Mouse (Mus musculus) liver, embryonic 15.5 days (tissue): ENCODE data around the gene Igfbp7. TPM values are rescaled to one million over a fixed set of nuclear protein-coding genes. Genes with fewer than 3 reads are reported as not detected.

Experiments used
- ATAC-seq: fragments of 200-750 bp; cut with Nextera tagmentation; 2 replicates; pipeline ENCODE4 v1.8.0; 2017; ENCODE audit warnings: moderate number of reproducible peaks, mild to moderate bottlenecking, moderate library complexity; ENCODE audit not compliant: insufficient read depth
- H3K27ac ChIP-seq: fragments of 300-500 bp; sonication (generic); replicated peaks from 2 replicates; pipeline ENCODE4 v1.5.1; 2015; ENCODE audit warnings: mild to moderate bottlenecking, inconsistent platforms
- H3K27me3 ChIP-seq: fragments of 300-500 bp; sonication (generic); 2 replicates; pipeline ENCODE4 v1.6.1; 2015; ENCODE audit warnings: mild to moderate bottlenecking, inconsistent platforms
- H3K36me3 ChIP-seq: fragments of 300-500 bp; sonication (generic); replicated peaks from 2 replicates; pipeline ENCODE4 v1.6.1; 2015; ENCODE audit warnings: moderate library complexity, mild to moderate bottlenecking, inconsistent platforms
- H3K4me1 ChIP-seq: fragments of 300-500 bp; sonication (generic); replicated peaks from 2 replicates; pipeline ENCODE4 v1.6.1; 2015; ENCODE audit warnings: inconsistent platforms
- H3K4me2 ChIP-seq: fragments of 300-500 bp; sonication (generic); 2 replicates; pipeline ENCODE4 v1.6.1; 2015; ENCODE audit warnings: moderate library complexity, mild to moderate bottlenecking, inconsistent platforms
- H3K4me3 ChIP-seq: fragments of 300-500 bp; sonication (generic); replicated peaks from 2 replicates; pipeline ENCODE4 v1.5.1; 2015; ENCODE audit warnings: mild to moderate bottlenecking, inconsistent platforms
- H3K9ac ChIP-seq: fragments of 300-500 bp; sonication (generic); 2 replicates; pipeline ENCODE4 v1.6.1; 2015; ENCODE audit warnings: moderate library complexity, mild to moderate bottlenecking, inconsistent platforms
- H3K9me3 ChIP-seq: fragments of 300-500 bp; sonication (generic); replicated peaks from 2 replicates; pipeline ENCODE4 v1.6.1; 2016; ENCODE audit warnings: inconsistent platforms
- WGBS: fragments of 180-500 bp; shearing (Covaris S2); methylation state at CpG from one replicate; pipeline ENCODE4 v1.1.7; 2015; ENCODE audit warnings: mixed read lengths; ENCODE audit not compliant: insufficient replicate concordance; 5-methylcytosine and 5-hydroxymethylcytosine counted together
- polyA plus RNA-seq: library from polyadenylated mRNA; unstranded; fragments of >200 nt; fragmentation: Nextera tagmentation; extraction: Ambion mirVana; gene quantifications from 2 replicates; pipeline ENCODE4 v1.2.1, GENCODE M21; 2015

Gene Igfbp7
- 24.3 and 30.7 TPM in 2 replicates for polyA plus RNA-seq

DNA sequence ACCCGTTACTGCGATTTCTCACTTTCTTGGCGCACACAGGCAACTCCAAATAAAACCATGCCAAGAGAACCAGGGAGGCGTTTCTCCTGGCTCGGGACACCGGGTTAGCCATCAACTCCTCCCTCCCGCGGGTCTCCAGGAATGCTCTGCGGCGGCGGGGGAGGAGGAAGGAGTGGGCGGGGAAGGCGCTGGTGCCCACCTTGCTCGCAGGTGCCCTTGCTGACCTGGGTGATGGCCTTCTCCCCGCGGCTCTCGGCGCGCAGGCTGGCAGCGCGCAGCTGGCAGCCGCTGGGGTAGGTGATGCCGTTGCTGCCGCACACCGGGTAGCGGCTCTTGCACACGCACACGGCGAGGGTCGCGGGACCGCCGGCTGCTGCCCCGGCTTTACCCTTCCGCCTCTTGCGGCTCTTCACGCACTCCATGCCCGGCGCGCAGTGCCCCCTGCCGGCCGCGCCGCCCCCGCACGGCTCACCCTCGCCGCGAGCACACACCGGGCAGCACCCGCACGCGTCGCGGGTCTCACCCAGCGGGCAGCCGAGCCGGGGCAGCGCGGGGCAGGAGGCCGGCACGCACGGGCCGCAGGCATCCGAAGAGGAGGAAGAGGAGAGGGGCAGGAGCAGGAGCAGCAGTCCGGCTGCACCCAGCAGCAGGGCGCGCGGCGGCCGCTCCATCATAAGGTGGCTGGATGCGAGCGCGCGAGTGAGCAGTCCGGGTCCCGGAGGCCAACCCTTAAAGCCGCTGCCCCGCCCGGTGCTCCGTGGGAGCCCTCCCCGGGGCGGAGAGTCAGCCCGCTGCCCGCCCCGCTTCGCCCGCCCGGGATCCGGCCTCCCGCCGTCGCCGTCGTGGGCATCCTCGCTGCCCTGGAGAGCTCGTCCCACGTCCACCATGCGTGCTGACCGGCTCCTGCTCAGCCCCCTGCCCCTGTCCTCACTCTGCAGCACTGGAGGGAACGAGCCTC is at the start of gene Igfbp7:
TSS of gene Igfbp7 (minus strand) at position 701 of the 958 bp plus-strand sequence.
- ATAC-seq, result peak; percentile 54; the same call in 1 of the 2 replicates
- Histone ChIP-seq H3K27me3 (peaks cover 36% of the 10 kb centered on the region), H3K9ac (no peak within 1 kb of the TSS), H3K27ac (no peak within 1 kb of the TSS), H3K4me2 (peak within 1 kb of the TSS; percentile 68), H3K4me1 (0 out of 2 replicates have a peak, but pooled peaks cover 6% of the 10 kb centered on the region), H3K4me3 (peak within 1 kb of the TSS; percentile 52), H3K36me3 (no peaks in the 10 kb centered on the region), H3K9me3 (no peaks in the 10 kb centered on the region)
- WGBS, result 4% methylated on average over 94 of the region's 101 CpGs

DNA sequence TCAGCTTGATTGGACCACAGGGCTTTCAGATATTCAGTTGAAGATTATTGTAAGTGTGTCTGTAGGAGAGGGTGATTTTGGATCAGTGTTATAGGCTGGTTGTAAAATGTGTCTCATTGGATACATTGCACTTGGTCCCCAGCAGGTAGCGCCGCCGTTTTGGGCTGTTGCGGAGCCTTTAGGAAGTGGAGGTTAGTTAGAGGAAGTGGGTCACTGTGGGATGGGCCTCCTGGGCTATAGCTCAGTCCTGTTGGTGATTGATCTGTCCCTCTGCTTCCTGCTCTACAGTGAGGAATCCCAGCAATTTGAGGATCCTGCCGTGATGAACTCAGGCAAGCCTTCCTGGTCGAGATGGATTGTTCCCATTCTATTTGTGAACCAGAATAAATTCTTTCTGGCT is 44.3 kb upstream of the Igfbp7 start:
- WGBS, result 48% methylated on average over 6 of the region's 6 CpGs

DNA sequence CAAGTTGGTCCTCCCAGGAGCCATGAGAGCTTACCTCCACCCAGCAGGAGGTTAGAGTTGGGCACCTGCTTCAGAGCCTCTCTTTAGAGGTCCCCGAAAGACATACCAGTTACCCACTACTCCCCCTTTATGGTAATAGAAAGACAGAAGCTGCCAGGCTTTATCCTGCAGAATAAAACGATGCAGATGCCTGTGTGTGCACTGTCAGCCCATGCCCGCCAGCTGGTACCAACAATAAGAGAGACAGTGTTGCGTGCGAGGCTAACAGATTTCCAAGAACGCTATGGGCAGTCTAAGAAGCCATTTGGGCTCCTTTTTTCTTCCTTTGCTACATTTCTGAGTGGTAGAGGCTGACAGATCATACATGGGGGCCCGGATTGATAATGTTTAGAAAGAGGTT is 41.7 kb upstream of the Igfbp7 start:
- Histone ChIP-seq H3K4me3 (no peak overlapping the region), H3K27me3 (no peaks in the 10 kb centered on the region), H3K9ac (no peak overlapping the region), H3K4me2 (no peak overlapping the region), H3K27ac (no peak overlapping the region), H3K9me3 (no peaks in the 10 kb centered on the region), H3K4me1 (no peaks in the 10 kb centered on the region), H3K36me3 (no peaks in the 10 kb centered on the region)
- WGBS, result 63% methylated on average over 7 of the region's 7 CpGs
- ATAC-seq, result no peak

More for the DNA sequence above, 44.3 kb upstream of the Igfbp7 start:
- no peak overlapping the region for H3K4me3 ChIP-seq
- no peak for ATAC-seq
- H3K4me2 ChIP-seq, result no peak overlapping the region
- no peaks in the 10 kb centered on the region for H3K9me3 ChIP-seq
- no peaks in the 10 kb centered on the region for H3K36me3 ChIP-seq
- H3K27ac ChIP-seq, result no peak overlapping the region
- H3K27me3 ChIP-seq, result no peaks in the 10 kb centered on the region
- H3K4me1 ChIP-seq, result no peaks in the 10 kb centered on the region
- H3K9ac ChIP-seq, result no peak overlapping the region

DNA sequence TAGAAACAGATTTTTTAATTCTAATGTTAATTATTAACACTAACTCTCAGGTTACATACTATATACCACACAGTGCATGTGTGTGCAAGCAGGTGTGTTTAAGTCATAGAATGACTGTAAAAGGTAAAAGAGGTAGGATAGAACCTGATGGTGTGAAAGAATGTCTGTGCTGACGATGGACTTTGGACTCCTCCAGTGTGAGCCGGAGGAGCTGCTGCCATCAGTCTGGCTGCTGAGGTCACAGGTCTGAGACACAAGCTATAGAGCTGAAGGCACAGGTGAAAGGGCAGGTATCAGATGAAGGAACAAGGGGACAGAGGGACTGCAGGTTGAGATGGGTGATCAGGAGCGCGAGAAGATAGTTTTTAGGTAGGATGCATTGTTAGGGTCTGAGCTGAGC is 37.6 kb upstream of the Igfbp7 start:
- Histone ChIP-seq H3K36me3 (no peaks in the 10 kb centered on the region), H3K4me2 (no peak overlapping the region), H3K4me1 (no peaks in the 10 kb centered on the region), H3K27me3 (no peaks in the 10 kb centered on the region), H3K9ac (no peak overlapping the region), H3K9me3 (no peaks in the 10 kb centered on the region), H3K27ac (no peak overlapping the region), H3K4me3 (no peak overlapping the region)
- WGBS, result 60% methylated on average over 4 of the region's 4 CpGs
- ATAC-seq, result no peak

DNA sequence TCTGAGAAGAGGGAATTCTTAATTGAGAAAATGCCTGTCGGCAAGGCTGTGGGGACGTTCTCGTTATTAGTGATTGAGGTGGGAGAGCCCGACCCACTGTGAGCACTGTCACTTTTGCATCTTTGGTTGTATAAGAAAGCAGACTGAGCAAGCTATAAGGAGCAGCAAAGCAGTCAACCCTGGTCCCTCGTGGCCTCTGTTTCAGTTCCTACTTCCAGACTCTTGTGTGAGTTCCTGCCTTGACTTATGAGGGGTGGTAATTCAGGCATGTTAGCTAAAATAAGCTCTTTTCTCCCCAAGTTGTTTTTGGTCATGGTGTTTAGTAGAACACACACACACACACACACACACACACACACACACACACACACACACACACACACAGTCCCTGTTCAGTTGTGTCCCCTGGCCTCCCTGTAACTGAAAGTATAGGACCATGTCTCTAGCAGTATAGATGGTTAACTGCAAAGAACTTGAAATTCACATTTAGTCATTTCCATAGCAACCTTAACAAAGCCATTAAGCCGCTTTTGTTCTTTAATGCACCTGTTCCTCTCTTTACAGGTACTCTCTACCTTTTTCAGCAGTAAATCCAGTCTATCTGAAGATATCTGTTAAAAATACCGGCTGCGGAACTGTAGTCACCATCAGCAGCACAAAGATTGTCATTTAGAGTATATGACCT is 36.2 kb upstream of the Igfbp7 start:
- Histone ChIP-seq H3K4me3 (no peak overlapping the region), H3K27me3 (no peaks in the 10 kb centered on the region), H3K36me3 (no peaks in the 10 kb centered on the region), H3K4me2 (no peak overlapping the region), H3K9me3 (no peaks in the 10 kb centered on the region), H3K27ac (no peak overlapping the region), H3K4me1 (no peaks in the 10 kb centered on the region), H3K9ac (no peak overlapping the region)
- 68% methylated on average over 8 of the region's 8 CpGs for WGBS
- ATAC-seq, result no peak

DNA sequence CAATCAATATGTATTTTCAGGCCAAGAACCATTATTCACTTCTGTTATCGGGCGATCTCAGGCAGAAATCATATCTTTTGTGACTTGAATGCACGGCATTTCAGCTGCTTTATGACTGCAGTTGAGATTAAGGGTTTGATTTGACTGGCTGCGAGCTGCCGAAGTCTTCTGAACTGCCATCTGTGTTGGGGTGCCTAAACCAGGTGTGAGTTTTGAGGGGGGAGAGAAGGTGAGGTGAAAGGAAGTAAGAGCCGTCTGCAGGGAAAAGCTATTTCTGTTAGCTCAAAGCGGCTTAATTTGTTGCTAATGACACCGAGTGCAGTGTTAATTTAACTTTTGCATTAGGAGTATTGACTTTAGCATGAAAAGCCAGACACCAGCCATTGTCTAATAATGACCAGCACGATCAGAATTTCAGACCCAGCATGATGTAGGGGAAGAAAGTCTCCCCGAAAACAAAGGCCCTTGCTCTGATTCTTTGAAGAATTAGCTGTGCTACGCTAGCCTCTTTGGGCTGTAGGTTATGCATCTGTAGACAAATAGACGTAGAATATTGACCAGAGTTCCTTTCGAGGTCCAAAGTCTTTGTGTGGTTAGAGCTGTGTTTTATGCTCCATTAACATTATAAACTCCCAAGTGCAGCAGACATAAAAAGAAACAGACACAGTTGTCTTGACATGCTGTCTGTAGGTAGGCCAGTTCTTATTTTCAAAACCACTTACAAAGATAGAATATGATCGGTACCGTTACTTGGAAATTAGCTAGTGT is 35.2 kb upstream of the Igfbp7 start:
- Histone ChIP-seq H3K27ac (no peak overlapping the region), H3K36me3 (no peaks in the 10 kb centered on the region), H3K9me3 (no peaks in the 10 kb centered on the region), H3K4me3 (no peak overlapping the region), H3K4me2 (no peak overlapping the region), H3K27me3 (no peaks in the 10 kb centered on the region), H3K9ac (no peak overlapping the region), H3K4me1 (no peaks in the 10 kb centered on the region)
- ATAC-seq, result no peak
- whole genome bisulfite sequencing, result 68% methylated on average over 15 of the region's 15 CpGs

DNA sequence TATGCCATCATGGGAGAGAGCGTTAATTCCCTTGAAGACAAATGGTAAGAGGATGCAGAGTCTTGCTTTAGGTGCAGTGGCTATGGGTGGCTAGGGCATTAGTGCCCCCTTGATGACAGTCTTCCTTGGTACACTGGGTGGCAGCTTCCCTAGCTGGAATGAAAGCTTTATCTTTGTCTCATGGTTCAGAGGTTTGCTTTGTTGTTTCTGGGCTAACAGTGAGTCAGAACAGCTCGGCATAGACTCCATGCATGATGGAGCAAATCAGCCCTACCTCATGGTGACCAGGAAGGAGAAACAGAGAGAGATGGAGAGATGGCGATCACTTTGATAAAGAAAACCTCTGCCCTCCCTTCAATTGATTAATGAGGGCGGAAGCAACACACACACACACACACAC is 28.5 kb upstream of the Igfbp7 start:
- Histone ChIP-seq H3K4me3 (no peak overlapping the region), H3K36me3 (no peaks in the 10 kb centered on the region), H3K9me3 (no peaks in the 10 kb centered on the region), H3K27me3 (no peaks in the 10 kb centered on the region), H3K9ac (no peak overlapping the region), H3K27ac (no peak overlapping the region), H3K4me1 (no peaks in the 10 kb centered on the region), H3K4me2 (no peak overlapping the region)
- 71% methylated on average over 4 of the region's 4 CpGs for WGBS
- ATAC-seq, result no peak

DNA sequence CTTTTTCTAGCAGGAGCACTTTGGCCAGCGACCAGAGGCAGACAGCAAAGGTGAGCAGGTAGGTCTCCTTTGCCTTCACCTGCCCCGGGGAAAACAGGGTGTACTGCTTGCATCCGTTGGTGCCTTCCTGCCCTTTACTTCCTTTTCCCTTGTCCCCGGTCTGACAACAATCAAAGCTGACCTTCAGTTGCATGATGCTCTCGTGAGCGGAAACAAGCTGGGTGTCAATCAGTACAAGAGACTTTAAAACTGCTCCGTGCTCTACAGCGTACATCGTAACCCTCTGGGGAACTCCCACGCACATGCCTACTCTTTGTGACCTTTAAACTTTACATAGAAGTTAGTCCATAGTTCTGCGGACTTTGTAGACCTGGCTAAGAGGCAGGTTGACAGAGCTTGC is 26.2 kb upstream of the Igfbp7 start:
- peak; percentile 60; the same call in 1 of the 2 replicates for ATAC-seq
- Histone ChIP-seq H3K9ac (no peak overlapping the region), H3K27ac (no peak overlapping the region), H3K4me2 (peak overlapping the region; percentile 18; the same call in 1 of the 2 replicates), H3K36me3 (no peaks in the 10 kb centered on the region), H3K4me1 (no peaks in the 10 kb centered on the region), H3K9me3 (no peaks in the 10 kb centered on the region), H3K4me3 (no peak overlapping the region), H3K27me3 (no peaks in the 10 kb centered on the region)
- 51% methylated on average over 11 of the region's 11 CpGs for WGBS

DNA sequence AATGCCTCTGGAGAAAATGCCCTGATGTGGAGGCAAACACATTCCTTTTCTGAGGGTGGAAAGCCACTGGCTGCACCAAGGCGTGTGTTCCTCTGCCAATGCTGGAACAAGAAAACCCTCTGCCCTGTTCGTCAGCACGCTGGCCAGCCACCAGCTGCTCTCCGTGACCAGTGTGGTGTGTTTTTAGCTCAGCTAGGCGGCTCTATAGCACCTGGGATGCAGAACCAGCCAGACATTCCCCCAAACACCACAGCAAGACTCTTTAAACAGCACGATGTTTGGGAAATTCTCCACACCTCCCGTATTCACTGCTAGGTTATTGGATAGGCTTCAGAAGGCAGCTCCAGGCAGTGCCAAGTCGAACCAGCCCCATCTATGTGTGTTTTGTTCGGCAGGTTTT is 25.7 kb upstream of the Igfbp7 start:
- H3K9me3 ChIP-seq, result no peaks in the 10 kb centered on the region
- 65% methylated on average over 9 of the region's 9 CpGs for WGBS
- ATAC-seq, result no peak
- no peaks in the 10 kb centered on the region for H3K27me3 ChIP-seq
- no peak overlapping the region for H3K4me3 ChIP-seq
- no peak overlapping the region for H3K27ac ChIP-seq
- no peaks in the 10 kb centered on the region for H3K36me3 ChIP-seq
- H3K4me2 ChIP-seq, result 0 out of 2 replicates have a peak overlapping the region, but pooled peaks have one; percentile 18
- H3K9ac ChIP-seq, result no peak overlapping the region
- no peaks in the 10 kb centered on the region for H3K4me1 ChIP-seq

DNA sequence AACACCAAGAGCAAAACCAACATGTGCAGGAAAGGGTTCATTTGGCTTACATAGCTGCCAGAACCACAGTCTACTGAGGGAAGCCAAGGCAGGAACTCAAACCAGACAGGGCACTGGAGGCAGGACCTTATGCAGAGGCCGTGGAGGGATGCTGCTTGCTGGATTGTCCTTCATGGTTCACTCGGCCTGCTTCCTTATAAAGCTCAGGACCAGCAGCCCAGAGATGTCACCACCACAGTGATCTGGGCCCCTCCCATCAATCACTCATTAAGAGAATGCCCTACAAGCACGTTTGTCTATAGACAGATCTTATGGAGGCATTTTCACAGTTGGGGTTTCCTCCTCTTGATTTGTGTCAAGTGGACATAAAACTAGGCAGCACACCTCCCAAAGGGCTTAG is 25.3 kb upstream of the Igfbp7 start:
- Histone ChIP-seq H3K4me2 (no peak overlapping the region), H3K9ac (no peak overlapping the region), H3K27me3 (no peaks in the 10 kb centered on the region), H3K4me1 (no peaks in the 10 kb centered on the region), H3K27ac (no peak overlapping the region), H3K4me3 (no peak overlapping the region), H3K36me3 (no peaks in the 10 kb centered on the region), H3K9me3 (no peaks in the 10 kb centered on the region)
- ATAC-seq, result no peak
- WGBS, result 47% methylated on average over 3 of the region's 3 CpGs

DNA sequence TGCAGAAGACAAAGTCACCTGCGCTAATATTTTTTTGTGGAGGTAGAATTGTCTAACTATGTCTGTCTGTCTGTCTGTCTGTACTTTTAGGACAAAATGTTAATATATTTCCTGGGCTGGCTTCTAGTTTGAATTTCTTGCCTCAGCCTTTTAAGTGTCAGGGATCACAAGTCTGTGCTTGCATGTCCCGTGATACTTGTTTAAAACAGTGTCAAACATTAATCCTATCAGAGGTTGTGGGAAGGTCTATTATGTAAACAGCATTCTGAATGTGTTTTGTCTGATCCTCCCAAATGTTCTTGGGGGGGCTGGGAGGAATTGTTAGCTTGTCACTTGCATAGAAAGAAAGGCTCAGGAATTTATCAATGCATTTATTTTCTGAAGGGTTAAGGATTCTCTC is 24.6 kb upstream of the Igfbp7 start:
- ATAC-seq, result no peak
- no peak overlapping the region for H3K9ac ChIP-seq
- H3K36me3 ChIP-seq, result no peaks in the 10 kb centered on the region
- no peaks in the 10 kb centered on the region for H3K9me3 ChIP-seq
- H3K27ac ChIP-seq, result no peak overlapping the region
- H3K27me3 ChIP-seq, result no peaks in the 10 kb centered on the region
- H3K4me3 ChIP-seq, result no peak overlapping the region
- H3K4me1 ChIP-seq, result no peaks in the 10 kb centered on the region
- WGBS, result 67% methylated on average over 2 of the region's 2 CpGs
- no peak overlapping the region for H3K4me2 ChIP-seq
